Mouse (Mus musculus): ENCODE data around the gene Pdzrn3. TPM values are rescaled to one million over a fixed set of nuclear protein-coding genes. Genes with fewer than 3 reads are reported as not detected.

Gene Pdzrn3
- total RNA-seq, 2 experiments from 2014 or later: 18.8 to 21.4 TPM

- DNase-seq (ENCODE audit: low spot score in 2 of 2): peak; percentile 61 to 68
Observed at GRCm38 (mm10) chr6:101261513-101261912, 116.2 kb downstream of the Pdzrn3 start.

GRCm38 (mm10) chr6:101259411-101259810 is 118.3 kb downstream of the Pdzrn3 start:
- no peak for DNase-seq (ENCODE audit: low spot score in 2 of 2)

GRCm38 (mm10) chr6:101257418-101257817 is 120.3 kb downstream of the Pdzrn3 start:
- no peak for DNase-seq (ENCODE audit: low spot score in 2 of 2)

- no peak for DNase-seq (ENCODE audit: low spot score in 2 of 2)
Observed at GRCm38 (mm10) chr6:101254652-101255051, 123.0 kb downstream of the Pdzrn3 start.

GRCm38 (mm10) chr6:101251916-101252603 is 125.6 kb downstream of the Pdzrn3 start:
- no peak for DNase-seq (ENCODE audit: low spot score in 2 of 2)

GRCm38 (mm10) chr6:101251160-101251559 is 126.5 kb downstream of the Pdzrn3 start:
- no peak for DNase-seq (ENCODE audit: low spot score in 2 of 2)

GRCm38 (mm10) chr6:101246137-101246536 is 131.6 kb downstream of the Pdzrn3 start:
- no peak for DNase-seq (ENCODE audit: low spot score in 2 of 2)

- DNase-seq (ENCODE audit: low spot score in 2 of 2): no peak
Observed at GRCm38 (mm10) chr6:101244355-101244754, 133.3 kb downstream of the Pdzrn3 start.

GRCm38 (mm10) chr6:101243189-101243815 is 134.4 kb downstream of the Pdzrn3 start:
- DNase-seq (ENCODE audit: low spot score in 2 of 2): no peak

GRCm38 (mm10) chr6:101236641-101237246 is 141.0 kb downstream of the Pdzrn3 start:
- DNase-seq (ENCODE audit: low spot score in 2 of 2): no peak

GRCm38 (mm10) chr6:101236230-101236629 is 141.5 kb downstream of the Pdzrn3 start:
- DNase-seq (ENCODE audit: low spot score in 2 of 2): no peak

GRCm38 (mm10) chr6:101234349-101234748 is 143.3 kb downstream of the Pdzrn3 start:
- no peak for DNase-seq (ENCODE audit: low spot score in 2 of 2)

GRCm38 (mm10) chr6:101233680-101234079 is 144.0 kb downstream of the Pdzrn3 start:
- DNase-seq (ENCODE audit: low spot score in 2 of 2): peak; percentile 50 to 59

- no peak for DNase-seq (ENCODE audit: low spot score in 2 of 2)
Observed at GRCm38 (mm10) chr6:101227294-101227855, 150.3 kb downstream of the Pdzrn3 start.

GRCm38 (mm10) chr6:101220307-101220706 is 157.4 kb downstream of the Pdzrn3 start:
- no peak for DNase-seq (ENCODE audit: low spot score in 2 of 2)

- DNase-seq (ENCODE audit: low spot score in 2 of 2): no peak
Observed at GRCm38 (mm10) chr6:101219004-101219403, 158.7 kb downstream of the Pdzrn3 start.

GRCm38 (mm10) chr6:101218197-101218596 is 159.5 kb downstream of the Pdzrn3 start:
- DNase-seq (ENCODE audit: low spot score in 2 of 2): no peak

GRCm38 (mm10) chr6:101217756-101218155 is 159.9 kb downstream of the Pdzrn3 start:
- no peak for DNase-seq (ENCODE audit: low spot score in 2 of 2)

GRCm38 (mm10) chr6:101215436-101215791 is 162.3 kb downstream of the Pdzrn3 start:
- peak in 1 of 2 experiments; percentile 29 for DNase-seq (ENCODE audit: low spot score in 2 of 2)

- DNase-seq (ENCODE audit: low spot score in 2 of 2): no peak
Observed at GRCm38 (mm10) chr6:101214734-101215435, 162.8 kb downstream of the Pdzrn3 start.

- DNase-seq (ENCODE audit: low spot score in 2 of 2): no peak
Observed at GRCm38 (mm10) chr6:101213066-101213465, 164.6 kb downstream of the Pdzrn3 start.
